Mouse (Mus musculus): ENCODE measurements around the gene Wnt7b. TPM values are rescaled to one million over a fixed set of nuclear protein-coding genes. Genes with fewer than 3 reads are reported as not detected.

The Wnt7b gene
- total and polyA plus RNA-seq, 2 experiments from 2014 or later: 26.0 to 56.6 TPM

GRCm38 (mm10) chr15:85601202-85601601 lies 18.9 kb upstream of the Wnt7b start:
- no peak overlapping the region for H3K4me2 ChIP-seq (ENCODE audit: low read depth, low read length)
- H3K4me1 ChIP-seq (ENCODE audit: insufficient read depth, low read length): no peaks in the 10 kb centered on the region
- no peaks in the 10 kb centered on the region for H3K36me3 ChIP-seq (ENCODE audit: insufficient read depth, low read length)
- no peaks in the 10 kb centered on the region for H3K9me3 ChIP-seq (ENCODE audit: low read length)
- H3K27me3 ChIP-seq (ENCODE audit: insufficient read depth, low read length): no peaks in the 10 kb centered on the region
- TF ChIP-seq CTCF (IDR thresholded peaks at IDR 0.05; ENCODE audit: low read depth): no peak
- H3K9ac ChIP-seq (replicated peaks; ENCODE audit: low read length): no peak overlapping the region
- no peak overlapping the region for H3K27ac ChIP-seq
- DNase-seq (ENCODE audit: low spot score) (no peak), ATAC-seq (no peak)
- H3K4me3 ChIP-seq (ENCODE audit: low read length): no peak overlapping the region
- 77% methylated on average over 4 of the region's 4 CpGs for WGBS

DNA sequence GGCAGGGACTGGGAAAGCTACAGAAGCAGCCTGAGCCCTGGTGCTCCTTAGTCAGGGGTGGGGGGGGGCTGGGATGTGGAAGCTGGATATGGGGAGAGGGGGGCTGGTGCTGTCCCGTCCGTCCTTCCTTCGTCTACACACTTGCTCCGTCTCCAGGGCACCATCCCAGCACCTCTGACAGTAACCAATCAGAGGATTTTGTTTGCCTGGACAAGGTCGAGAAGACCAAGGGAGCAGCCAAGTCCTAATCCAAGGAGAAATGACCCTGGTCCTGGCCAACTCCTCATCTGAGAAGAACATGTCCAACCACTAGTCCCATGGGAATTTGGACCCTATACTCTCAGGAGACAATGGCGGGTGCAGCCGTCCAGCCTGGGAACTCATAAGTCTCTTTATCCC lies 18.4 kb upstream of the Wnt7b start:
- no peak overlapping the region for H3K27ac ChIP-seq
- H3K9me3 ChIP-seq (ENCODE audit: low read length): no peaks in the 10 kb centered on the region
- no peak overlapping the region for H3K9ac ChIP-seq (replicated peaks; ENCODE audit: low read length)
- no peaks in the 10 kb centered on the region for H3K4me1 ChIP-seq (ENCODE audit: insufficient read depth, low read length)
- H3K27me3 ChIP-seq (ENCODE audit: insufficient read depth, low read length): no peaks in the 10 kb centered on the region
- H3K4me3 ChIP-seq (ENCODE audit: low read length): no peak overlapping the region
- WGBS: 59% methylated on average over 7 of the region's 7 CpGs
- no peaks in the 10 kb centered on the region for H3K36me3 ChIP-seq (ENCODE audit: insufficient read depth, low read length)
- no peak overlapping the region for H3K4me2 ChIP-seq (ENCODE audit: low read depth, low read length)
- no peak for TF ChIP-seq CTCF (IDR thresholded peaks at IDR 0.05; ENCODE audit: low read depth)
- DNase-seq (ENCODE audit: low spot score) (no peak), ATAC-seq (peak; percentile 3; the same call in 1 of the 2 replicates)

- Histone ChIP-seq H3K9me3 (ENCODE audit: low read length) (no peaks in the 10 kb centered on the region), H3K4me1 (ENCODE audit: insufficient read depth, low read length) (no peaks in the 10 kb centered on the region), H3K9ac (replicated peaks; ENCODE audit: low read length) (no peak overlapping the region), H3K36me3 (ENCODE audit: insufficient read depth, low read length) (no peaks in the 10 kb centered on the region), H3K4me3 (ENCODE audit: low read length) (no peak overlapping the region), H3K27ac (no peak overlapping the region), H3K4me2 (ENCODE audit: low read depth, low read length) (no peak overlapping the region), H3K27me3 (ENCODE audit: insufficient read depth, low read length) (no peaks in the 10 kb centered on the region)
- TF ChIP-seq CTCF (IDR thresholded peaks at IDR 0.05; ENCODE audit: low read depth): no peak
- ATAC-seq: peak; percentile 52; the same call in 1 of the 2 replicates
- DNase-seq (ENCODE audit: low spot score): peak; percentile 47
- WGBS: 23% methylated on average over 18 of the region's 18 CpGs
These were observed 17.8 kb upstream of the Wnt7b start for GRCm38 (mm10) chr15:85599887-85600695.

DNA sequence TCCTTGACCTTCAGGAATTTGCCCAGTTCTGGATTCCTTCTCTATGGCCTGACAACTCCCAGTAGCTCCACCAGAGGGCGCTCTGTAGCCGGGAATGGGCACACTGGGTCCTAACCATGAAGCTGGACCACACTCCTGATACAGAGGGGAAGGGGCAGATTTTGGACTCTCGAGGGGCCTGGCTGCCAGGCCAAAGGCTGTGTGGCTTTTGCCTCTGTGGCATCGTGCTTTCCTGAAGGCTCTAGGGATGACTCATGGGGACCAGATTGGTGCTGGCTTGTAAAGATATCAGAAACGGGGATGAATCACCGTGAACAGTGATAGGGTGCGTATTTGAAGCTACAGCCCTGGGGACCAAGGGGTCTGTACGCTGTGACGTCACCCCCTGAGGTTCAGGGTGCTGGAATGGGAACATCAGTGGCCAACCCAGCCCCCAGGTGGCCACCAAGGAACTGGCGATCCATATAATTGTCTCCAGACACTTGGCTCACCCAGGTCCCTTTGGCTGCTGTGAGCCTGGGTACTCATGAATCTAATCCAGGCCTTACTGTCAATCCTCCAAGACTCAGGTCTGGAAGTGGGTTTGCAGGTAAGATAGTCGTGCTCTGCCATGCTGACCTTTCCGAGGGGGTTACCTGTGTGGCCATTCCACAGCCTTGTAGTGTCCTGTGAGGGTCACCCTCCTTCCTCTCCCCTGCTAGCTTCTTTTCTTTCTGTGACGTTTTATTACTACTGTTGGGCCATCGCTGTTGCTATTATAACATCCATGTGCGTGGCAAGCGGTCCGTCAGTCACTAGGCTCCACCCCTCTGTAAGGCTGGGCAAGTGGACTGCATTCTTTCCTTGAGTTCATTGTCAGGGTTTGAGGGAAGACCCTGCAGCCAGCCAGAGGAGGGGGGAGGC lies 17.0 kb upstream of the Wnt7b start:
- H3K4me1 ChIP-seq (ENCODE audit: insufficient read depth, low read length): no peaks in the 10 kb centered on the region
- DNase-seq (ENCODE audit: low spot score) (peak; percentile 78), ATAC-seq (peak; percentile 34; the same call in 1 of the 2 replicates)
- H3K9ac ChIP-seq (replicated peaks; ENCODE audit: low read length): no peak overlapping the region
- TF ChIP-seq CTCF (IDR thresholded peaks at IDR 0.05; ENCODE audit: low read depth): peak; percentile 96
- H3K4me2 ChIP-seq (ENCODE audit: low read depth, low read length): no peak overlapping the region
- no peak overlapping the region for H3K4me3 ChIP-seq (ENCODE audit: low read length)
- no peaks in the 10 kb centered on the region for H3K27me3 ChIP-seq (ENCODE audit: insufficient read depth, low read length)
- no peaks in the 10 kb centered on the region for H3K9me3 ChIP-seq (ENCODE audit: low read length)
- 46% methylated on average over 17 of the region's 17 CpGs for WGBS
- H3K27ac ChIP-seq: no peak overlapping the region
- H3K36me3 ChIP-seq (ENCODE audit: insufficient read depth, low read length): no peaks in the 10 kb centered on the region

DNA sequence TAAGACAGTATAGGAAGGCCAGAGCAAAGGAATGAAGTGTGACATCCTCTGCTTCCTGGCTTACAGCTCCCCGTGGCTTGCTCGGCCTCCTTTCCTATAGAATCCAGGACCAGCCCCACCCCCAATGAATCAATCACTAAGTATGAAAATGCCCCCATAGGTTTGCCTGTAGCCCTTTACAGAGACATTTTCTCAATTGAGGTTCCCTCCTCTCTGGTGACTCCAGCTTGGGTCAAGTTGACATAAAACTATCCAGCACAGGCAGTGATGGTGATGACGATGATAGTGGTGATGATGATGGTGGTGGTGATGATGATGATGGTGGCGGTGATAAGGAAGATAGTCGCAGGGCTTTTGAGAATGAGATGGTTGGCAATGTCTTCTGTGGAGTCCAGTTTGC lies 16.2 kb upstream of the Wnt7b start:
- Histone ChIP-seq H3K27ac (no peak overlapping the region), H3K4me1 (ENCODE audit: insufficient read depth, low read length) (no peaks in the 10 kb centered on the region), H3K4me2 (ENCODE audit: low read depth, low read length) (no peak overlapping the region), H3K4me3 (ENCODE audit: low read length) (no peak overlapping the region), H3K9ac (replicated peaks; ENCODE audit: low read length) (no peak overlapping the region), H3K36me3 (ENCODE audit: insufficient read depth, low read length) (no peaks in the 10 kb centered on the region), H3K9me3 (ENCODE audit: low read length) (no peaks in the 10 kb centered on the region), H3K27me3 (ENCODE audit: insufficient read depth, low read length) (no peaks in the 10 kb centered on the region)
- no peak for TF ChIP-seq CTCF (IDR thresholded peaks at IDR 0.05; ENCODE audit: low read depth)
- DNase-seq (ENCODE audit: low spot score): no peak
- ATAC-seq: no peak
- 62% methylated on average over 5 of the region's 5 CpGs for WGBS

DNA sequence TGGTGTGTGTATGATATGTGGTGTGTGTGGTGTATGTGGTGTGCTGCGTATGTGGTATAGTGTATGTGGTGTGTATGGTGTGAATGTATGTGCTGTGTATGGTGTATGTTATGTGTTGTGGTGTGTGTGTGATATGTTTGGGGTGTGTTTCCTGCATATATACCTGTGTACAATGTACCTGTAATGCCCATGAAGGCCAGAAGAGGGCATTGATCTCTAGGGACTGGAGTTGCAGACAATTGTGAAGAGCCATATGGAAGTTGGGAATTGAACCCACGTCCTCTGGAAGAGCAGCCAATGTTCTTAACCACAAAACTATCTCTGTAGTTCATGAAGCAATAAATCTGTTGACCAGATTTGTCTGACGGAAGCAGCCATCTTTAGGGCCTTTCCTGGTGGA lies 15.1 kb upstream of the Wnt7b start:
- WGBS: 72% methylated on average over 3 of the region's 3 CpGs
- Histone ChIP-seq H3K4me1 (ENCODE audit: insufficient read depth, low read length) (no peaks in the 10 kb centered on the region), H3K36me3 (ENCODE audit: insufficient read depth, low read length) (no peaks in the 10 kb centered on the region), H3K9ac (replicated peaks; ENCODE audit: low read length) (no peak overlapping the region), H3K9me3 (ENCODE audit: low read length) (no peaks in the 10 kb centered on the region), H3K4me2 (ENCODE audit: low read depth, low read length) (no peak overlapping the region), H3K27ac (no peak overlapping the region), H3K4me3 (ENCODE audit: low read length) (no peak overlapping the region), H3K27me3 (ENCODE audit: insufficient read depth, low read length) (no peaks in the 10 kb centered on the region)
- no peak for DNase-seq (ENCODE audit: low spot score)
- ATAC-seq: no peak
- peak; percentile 61 for TF ChIP-seq CTCF (IDR thresholded peaks at IDR 0.05; ENCODE audit: low read depth)

Measured in hindbrain, postnatal 0 days (tissue).